Mouse (Mus musculus): Measurements from ENCODE around the gene Pxmp4.

Gene Pxmp4

GRCm38 (mm10) chr2:154603638-154604153 is at the start of gene Pxmp4:
Pxmp4 (minus strand) TSS chr2:154603708.
- peak; percentile 98 for DNase-seq (ENCODE audit: extremely low spot score, low read depth, low spot score)

DNA sequence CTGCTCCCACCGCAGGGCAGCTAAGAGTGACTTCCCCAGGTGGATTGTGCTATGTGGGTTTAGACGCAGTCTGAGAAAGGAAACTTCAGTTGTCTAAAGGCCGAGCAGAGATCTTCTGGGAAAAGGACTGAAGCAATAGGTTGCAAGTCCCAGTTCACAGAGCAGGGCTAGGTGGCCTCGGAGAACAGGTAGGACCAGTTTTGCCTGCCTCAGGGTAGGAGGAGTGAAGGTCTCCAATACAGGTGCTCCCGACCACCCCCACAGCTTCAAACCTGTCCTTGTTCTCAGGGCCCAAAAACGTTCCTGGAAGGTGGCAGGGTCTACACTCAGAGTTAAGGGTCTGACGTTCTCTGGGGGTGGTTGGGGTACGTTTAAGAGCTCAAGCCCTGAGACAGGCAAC is 47.9 kb upstream of the Pxmp4 start, which contains the start of gene Chmp4b:
Gene Chmp4b (plus strand): TSS at position 343 of the 400 bp plus-strand sequence.
- no peak for DNase-seq (ENCODE audit: extremely low spot score, low read depth, low spot score)

GRCm38 (mm10) chr2:154650404-154650803 is 46.9 kb upstream of the Pxmp4 start:
- DNase-seq (ENCODE audit: extremely low spot score, low read depth, low spot score): no peak

GRCm38 (mm10) chr2:154648086-154648485 is 44.6 kb upstream of the Pxmp4 start:
- DNase-seq (ENCODE audit: extremely low spot score, low read depth, low spot score): peak; percentile 22

- no peak for DNase-seq (ENCODE audit: extremely low spot score, low read depth, low spot score)
Measured at GRCm38 (mm10) chr2:154646634-154647033, 43.1 kb upstream of the Pxmp4 start.

- DNase-seq (ENCODE audit: extremely low spot score, low read depth, low spot score): no peak
Measured at GRCm38 (mm10) chr2:154642712-154643385, 39.3 kb upstream of the Pxmp4 start.

GRCm38 (mm10) chr2:154642005-154642459 is 38.5 kb upstream of the Pxmp4 start:
- DNase-seq (ENCODE audit: extremely low spot score, low read depth, low spot score): no peak

GRCm38 (mm10) chr2:154641176-154641575 is 37.7 kb upstream of the Pxmp4 start:
- DNase-seq (ENCODE audit: extremely low spot score, low read depth, low spot score): no peak

GRCm38 (mm10) chr2:154639115-154639514 is 35.6 kb upstream of the Pxmp4 start:
- no peak for DNase-seq (ENCODE audit: extremely low spot score, low read depth, low spot score)

GRCm38 (mm10) chr2:154638521-154638920 is 35.0 kb upstream of the Pxmp4 start:
- no peak for DNase-seq (ENCODE audit: extremely low spot score, low read depth, low spot score)

- DNase-seq (ENCODE audit: extremely low spot score, low read depth, low spot score): no peak
Measured at GRCm38 (mm10) chr2:154635826-154636225, 32.3 kb upstream of the Pxmp4 start.

GRCm38 (mm10) chr2:154633876-154634644 is 30.6 kb upstream of the Pxmp4 start:
- no peak for DNase-seq (ENCODE audit: extremely low spot score, low read depth, low spot score)

DNA sequence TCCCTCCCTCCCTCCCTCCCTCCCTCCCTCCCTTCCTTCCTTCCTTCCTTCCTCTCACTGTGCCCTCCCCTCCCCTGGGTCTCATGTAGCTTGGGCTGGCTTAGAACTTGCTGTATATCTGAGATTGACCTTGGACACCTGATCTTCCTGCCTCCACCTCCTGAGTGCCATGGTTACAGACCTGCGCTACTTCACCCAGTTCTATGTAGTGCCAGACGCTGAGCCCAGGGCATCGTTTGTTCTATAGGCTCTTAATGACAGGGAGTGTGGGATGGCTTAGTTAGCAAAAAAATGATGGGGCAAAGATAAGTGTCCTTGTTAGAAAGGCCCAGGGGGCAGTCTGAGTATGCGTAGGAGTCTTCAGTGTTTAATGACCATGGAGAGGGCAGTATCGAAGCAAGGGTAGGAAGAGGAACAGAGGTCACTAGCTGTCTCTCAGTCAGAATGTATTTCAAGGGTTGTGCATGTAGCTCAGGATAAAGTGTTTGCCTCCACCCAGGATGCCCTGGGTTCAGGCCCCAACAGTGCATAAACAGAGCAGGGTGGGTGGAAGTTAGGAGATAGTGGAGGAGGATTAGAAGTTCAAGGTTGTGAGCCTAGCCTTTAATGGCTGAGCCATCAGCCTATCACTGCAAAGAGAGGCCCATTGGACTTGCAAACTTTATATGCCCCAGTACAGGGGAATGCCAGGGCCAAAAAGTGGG is 29.7 kb upstream of the Pxmp4 start:
- DNase-seq (ENCODE audit: extremely low spot score, low read depth, low spot score): no peak

DNA sequence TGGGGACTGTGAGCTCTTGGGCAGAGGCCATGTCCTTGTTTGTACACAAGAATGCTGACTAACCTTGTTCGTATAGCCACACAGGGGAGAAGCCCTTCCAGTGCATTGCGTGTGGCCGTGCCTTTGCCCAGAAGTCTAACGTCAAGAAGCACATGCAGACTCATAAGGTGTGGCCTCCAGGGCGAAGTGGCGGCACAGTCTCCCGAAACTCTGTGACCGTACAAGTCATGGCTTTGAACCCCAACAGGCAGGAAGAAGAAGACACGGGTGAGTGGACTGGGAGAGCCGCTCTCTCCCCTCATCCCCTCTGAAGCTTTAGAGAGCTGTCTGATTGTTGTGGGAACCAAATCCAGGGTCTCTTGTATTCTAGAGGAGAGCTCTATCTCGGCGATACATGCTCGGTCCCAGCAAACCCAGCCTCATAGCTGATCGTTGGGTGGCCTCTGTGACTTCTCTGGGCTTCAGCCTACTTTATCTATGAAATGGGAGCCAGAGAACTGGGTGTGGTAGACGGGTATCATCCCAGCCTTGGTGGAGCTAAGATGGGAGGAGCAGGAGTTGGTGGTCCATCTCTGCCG is 28.8 kb upstream of the Pxmp4 start:
- DNase-seq (ENCODE audit: extremely low spot score, low read depth, low spot score): no peak

GRCm38 (mm10) chr2:154630531-154630930 is 27.0 kb upstream of the Pxmp4 start:
- DNase-seq (ENCODE audit: extremely low spot score, low read depth, low spot score): no peak

DNA sequence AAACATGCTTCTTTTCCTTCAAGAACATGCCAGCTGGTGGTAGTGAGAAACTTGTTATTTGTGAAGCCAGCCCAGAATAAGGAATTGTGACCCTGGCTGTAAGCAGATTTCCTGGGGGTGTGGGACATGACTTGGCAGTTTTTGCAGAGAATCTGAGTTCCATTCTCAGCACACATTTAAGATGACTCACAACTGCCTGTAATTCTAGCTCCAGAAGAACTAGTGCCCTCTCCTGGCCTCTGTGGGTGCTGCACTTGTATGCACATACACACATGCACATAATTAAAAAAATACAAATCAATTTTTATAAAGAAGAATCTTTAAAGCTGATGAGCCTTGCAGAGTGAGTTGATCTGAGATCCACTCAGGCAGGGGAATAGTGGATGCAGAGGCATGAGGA is 20.6 kb upstream of the Pxmp4 start:
- DNase-seq (ENCODE audit: extremely low spot score, low read depth, low spot score): no peak

DNA sequence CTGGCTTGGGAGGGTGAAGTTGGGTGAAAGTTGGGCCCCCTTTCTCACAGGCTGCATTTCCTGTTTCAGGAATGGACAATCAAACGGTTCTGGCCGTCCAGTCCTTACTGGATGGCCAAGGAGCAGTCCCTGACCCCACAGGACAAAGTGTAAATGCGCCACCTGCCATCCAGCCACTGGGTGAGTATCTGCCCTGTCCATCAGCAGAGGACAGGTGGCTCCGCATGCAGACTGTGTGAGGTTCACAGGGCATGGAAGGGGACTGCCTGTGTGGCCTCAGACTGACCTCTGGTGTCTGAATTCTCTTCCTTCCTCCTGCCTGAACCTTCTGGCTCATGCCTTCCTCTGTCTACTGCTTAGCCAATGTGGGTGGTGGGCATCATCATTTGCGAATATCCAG is 18.2 kb upstream of the Pxmp4 start:
- DNase-seq (ENCODE audit: extremely low spot score, low read depth, low spot score): no peak

- no peak for DNase-seq (ENCODE audit: extremely low spot score, low read depth, low spot score)
Measured at GRCm38 (mm10) chr2:154617061-154617460, 13.6 kb upstream of the Pxmp4 start.

DNA sequence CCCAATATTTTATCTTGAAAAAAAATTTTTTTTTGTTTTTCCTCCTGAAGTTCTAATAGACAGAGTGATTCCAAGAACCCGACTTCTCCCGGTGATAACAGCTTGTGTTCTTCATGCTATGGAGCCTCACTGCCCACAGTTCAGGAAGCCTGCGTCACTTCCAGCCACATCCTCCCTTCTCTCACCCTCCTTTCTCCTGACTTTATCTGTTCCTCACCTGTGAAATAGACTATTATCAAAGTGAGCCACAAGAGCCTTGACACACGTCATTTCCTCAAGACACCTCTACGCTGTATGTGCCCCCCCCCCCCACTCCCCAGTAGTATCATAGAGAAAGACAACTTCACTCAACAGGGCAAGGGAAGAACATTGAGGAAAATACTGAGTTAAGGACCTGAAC is 12.2 kb upstream of the Pxmp4 start:
- no peak for DNase-seq (ENCODE audit: extremely low spot score, low read depth, low spot score)

GRCm38 (mm10) chr2:154614841-154615576 is 11.5 kb upstream of the Pxmp4 start:
- DNase-seq (ENCODE audit: extremely low spot score, low read depth, low spot score): no peak
